Mouse (Mus musculus) T-helper 17 cell (primary cell): ENCODE results near the gene Lrig1.
"Not testable (repeated sequence)": the region's sequence is repeated elsewhere in the genome, so short reads cannot be mapped to it uniquely, and the experiment has no call there.

Source experiments
- in situ Hi-C, 2 experiments: fragments of 300-600 bp; cut with MboI, MseI; formaldehyde crosslinking; loops; 1 replicate in 1 of 2; 2 replicates in 1 of 2; pipeline ENCODE4 v1.15.1; 2025; ENCODE audit warnings: high pct_unique_total_duplicates in 2 of 2

Lrig1 gene

GRCm38 (mm10) chr6:94588365-94588764 lies 111.6 kb downstream of the Lrig1 start:
- in situ Hi-C loops, result loop anchor here (5.0 to 10.0 kb wide), 2 partner anchors 56 to 714 kb away; no protein-coding TSS in a partner anchor

DNA sequence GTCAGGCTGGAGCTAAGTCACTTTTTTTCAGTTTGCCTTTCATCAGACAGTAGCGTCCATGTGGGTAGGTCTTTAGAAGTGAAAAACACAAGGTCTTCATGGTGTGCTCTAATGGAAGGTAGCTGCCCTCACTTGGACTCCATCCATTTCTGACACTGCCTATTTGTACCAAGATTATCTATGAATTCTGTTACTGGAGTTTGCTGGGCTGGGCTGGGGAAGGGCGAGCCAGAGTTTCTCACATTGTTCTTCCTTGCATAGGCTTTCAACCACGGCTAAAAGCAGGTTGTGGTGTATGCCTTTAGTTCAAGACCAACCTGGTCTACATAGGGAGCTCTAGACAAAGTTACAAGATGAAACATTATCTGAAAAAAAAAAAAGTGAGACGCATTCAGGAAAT lies 115.0 kb downstream of the Lrig1 start:
- in situ Hi-C loops, result loop anchor here (5.0 to 10.0 kb wide), 2 partner anchors 53 to 710 kb away; no protein-coding TSS in a partner anchor

GRCm38 (mm10) chr6:94584147-94584695 lies 115.7 kb downstream of the Lrig1 start:
- in situ Hi-C loops, result loop anchor here in 1 of 2 experiments (10.0 kb wide), 1 partner anchor 709 kb away; no protein-coding TSS in a partner anchor

DNA sequence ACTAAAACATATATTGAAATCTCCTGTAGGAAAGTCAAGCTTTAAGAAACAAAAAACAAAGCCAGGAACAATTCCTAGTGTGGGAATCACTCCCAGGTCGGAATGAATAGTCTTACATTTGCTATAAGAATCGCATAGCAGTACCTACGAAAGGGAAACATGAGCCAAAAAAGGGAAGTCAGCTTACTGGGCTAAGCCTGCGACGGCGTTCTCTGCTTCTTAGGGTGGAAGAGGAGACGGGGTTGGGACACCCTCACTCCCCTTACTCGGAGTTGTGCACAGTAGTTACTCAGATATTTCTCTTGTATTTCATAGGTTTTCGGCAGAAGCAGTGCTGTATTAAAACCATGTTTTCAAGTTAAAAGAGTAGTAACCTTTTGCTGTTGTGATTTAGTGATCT lies 117.9 kb downstream of the Lrig1 start:
- in situ Hi-C loops, result loop anchor here in 1 of 2 experiments (10.0 kb wide), 1 partner anchor 707 kb away; no protein-coding TSS in a partner anchor

- in situ Hi-C loops, result no loop called here
Observed at GRCm38 (mm10) chr6:94577991-94578390, 122.0 kb downstream of the Lrig1 start.

- in situ Hi-C loops, result no loop called here
Observed at GRCm38 (mm10) chr6:94575526-94576166, 124.3 kb downstream of the Lrig1 start.

GRCm38 (mm10) chr6:94568040-94568439 lies 131.9 kb downstream of the Lrig1 start:
- in situ Hi-C loops, result no loop called here

- in situ Hi-C loops, result no loop called here
Observed at GRCm38 (mm10) chr6:94565766-94566165, 134.2 kb downstream of the Lrig1 start.

DNA sequence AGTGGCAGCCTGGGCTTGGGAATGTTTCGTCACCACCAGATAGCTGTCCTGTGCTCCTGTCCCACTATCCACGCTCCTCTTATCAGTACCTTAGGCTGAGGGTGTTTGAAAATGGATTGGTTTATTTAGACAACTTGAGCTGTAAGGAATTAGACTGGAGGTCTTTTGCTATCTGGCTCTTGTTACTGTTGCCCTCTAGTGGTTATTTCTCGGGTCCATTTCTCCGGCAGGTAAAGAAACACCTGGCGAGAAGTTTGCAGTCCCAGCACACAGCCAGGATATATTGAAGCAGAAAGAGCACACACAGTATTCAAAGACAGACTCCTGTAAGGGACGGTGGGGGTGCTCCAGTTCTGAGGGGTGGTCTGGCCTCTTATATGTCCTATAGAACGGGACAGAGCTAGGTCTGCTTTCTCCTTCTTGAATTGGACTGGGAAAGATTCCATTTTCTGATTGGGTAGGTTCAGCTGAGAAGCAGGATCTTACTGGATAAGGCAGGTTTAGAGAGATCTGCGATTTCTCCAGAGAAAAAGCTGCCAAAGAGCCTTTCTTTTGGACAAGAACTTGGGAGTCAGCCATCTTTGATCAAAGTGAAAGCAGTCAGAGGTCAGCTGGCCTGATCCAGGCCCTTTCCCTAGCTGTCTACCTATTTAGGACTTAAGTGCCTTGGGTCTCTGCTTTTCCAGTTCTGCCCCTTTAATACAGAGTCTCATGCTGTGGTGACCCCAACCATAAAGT lies 136.6 kb downstream of the Lrig1 start:
- in situ Hi-C loops, result no loop called here

- in situ Hi-C loops, result no loop called here
Observed at GRCm38 (mm10) chr6:94561346-94561745, 138.6 kb downstream of the Lrig1 start.

- in situ Hi-C loops, result no loop called here
Observed at GRCm38 (mm10) chr6:94560896-94561295, 139.1 kb downstream of the Lrig1 start.

DNA sequence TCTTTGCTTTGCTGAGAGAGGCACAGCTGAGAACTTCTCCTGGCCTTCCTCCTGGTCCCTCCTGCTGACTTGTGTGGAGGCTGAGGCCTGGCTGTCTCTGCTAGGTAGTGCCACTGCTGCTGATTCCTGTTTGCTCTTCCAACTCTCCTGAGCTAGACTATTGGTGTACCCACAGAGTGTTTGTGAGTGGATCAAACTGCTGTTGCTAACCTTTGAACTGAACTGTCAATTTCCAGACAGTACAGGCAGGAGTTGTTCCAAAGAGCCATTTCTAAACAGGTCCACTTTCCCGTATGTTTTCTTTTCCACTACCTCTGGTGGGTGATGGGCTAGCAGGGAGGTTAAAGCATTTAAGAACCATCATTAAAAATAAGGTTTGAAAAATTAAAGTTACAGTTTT lies 141.4 kb downstream of the Lrig1 start:
- in situ Hi-C loops, result not testable (repeated sequence)
